Mouse (Mus musculus) kidney, postnatal 0 days (tissue): ENCODE measurements around the gene Adamts15. TPM values are rescaled to one million over a fixed set of nuclear protein-coding genes. Genes with fewer than 3 reads are reported as not detected.

Experiments used
- ATAC-seq: fragments of 200-750 bp; cut with Nextera tagmentation; replicated peaks from 2 replicates; pipeline ENCODE4 v1.8.0; 2017; ENCODE audit warnings: low read depth, moderate number of reproducible peaks, moderate TSS enrichment, moderate library complexity; ENCODE audit not compliant: low FRiP score
- DNase-seq: peaks from one replicate; pipeline ENCODE4 v3.0.0-alpha.2; 2016; ENCODE audit warnings: low spot score
- H3K27ac ChIP-seq: fragments of 300-500 bp; sonication (generic); 2 replicates; pipeline ENCODE4 v1.5.1; 2014; ENCODE audit warnings: mild to moderate bottlenecking
- H3K27me3 ChIP-seq: fragments of 300-500 bp; sonication (generic); 2 replicates; pipeline ENCODE4 v1.6.1; 2014; ENCODE audit warnings: low read length, mixed read lengths; ENCODE audit not compliant: insufficient read depth
- H3K36me3 ChIP-seq: fragments of 300-500 bp; sonication (generic); 2 replicates; pipeline ENCODE4 v1.6.1; 2014; ENCODE audit warnings: low read length, mixed read lengths; ENCODE audit not compliant: insufficient read depth
- H3K4me1 ChIP-seq: fragments of 300-500 bp; sonication (generic); replicated peaks from 2 replicates; pipeline ENCODE4 v1.6.1; 2014; ENCODE audit warnings: antibody characterized with exemption, low read length, mixed read lengths; ENCODE audit not compliant: insufficient read depth
- H3K4me2 ChIP-seq: fragments of 300-500 bp; sonication (generic); 2 replicates; pipeline ENCODE4 v1.6.1; 2014; ENCODE audit warnings: mild to moderate bottlenecking, low read length, moderate library complexity, mixed read lengths
- H3K4me3 ChIP-seq: fragments of 300-500 bp; sonication (generic); replicated peaks from 2 replicates; pipeline ENCODE4 v1.5.1; 2014; ENCODE audit warnings: low read depth, low read length
- H3K9ac ChIP-seq: fragments of 300-500 bp; sonication (generic); 2 replicates; pipeline ENCODE4 v1.6.1; 2014; ENCODE audit warnings: low read depth, low read length
- H3K9me3 ChIP-seq: fragments of 300-500 bp; sonication (generic); replicated peaks from 2 replicates; pipeline ENCODE4 v1.6.1; 2016; ENCODE audit warnings: low read length, inconsistent platforms, mixed read lengths
- CTCF ChIP-seq: IDR thresholded peaks from 2 replicates; pipeline ENCODE4 v1.5.1; 2016; ENCODE audit warnings: antibody characterized with exemption, low read depth, mild to moderate bottlenecking, moderate library complexity
- WGBS: fragments of 180-500 bp; shearing (Covaris S2); extraction: QIAGEN DNeasy Blood & Tissue Kit; methylation state at CpG from one replicate; pipeline ENCODE4 v1.1.7; 2014; 5-methylcytosine and 5-hydroxymethylcytosine counted together
- polyA plus RNA-seq: library from polyadenylated mRNA; unstranded; fragments of >200 nt; fragmentation: Nextera tagmentation; extraction: Ambion mirVana; gene quantifications from 2 replicates; pipeline ENCODE4 v1.2.1, GENCODE M21; 2015

Adamts15 gene
- polyA plus RNA-seq, 1 experiment from 2014 or later, result 4.9 TPM

DNA sequence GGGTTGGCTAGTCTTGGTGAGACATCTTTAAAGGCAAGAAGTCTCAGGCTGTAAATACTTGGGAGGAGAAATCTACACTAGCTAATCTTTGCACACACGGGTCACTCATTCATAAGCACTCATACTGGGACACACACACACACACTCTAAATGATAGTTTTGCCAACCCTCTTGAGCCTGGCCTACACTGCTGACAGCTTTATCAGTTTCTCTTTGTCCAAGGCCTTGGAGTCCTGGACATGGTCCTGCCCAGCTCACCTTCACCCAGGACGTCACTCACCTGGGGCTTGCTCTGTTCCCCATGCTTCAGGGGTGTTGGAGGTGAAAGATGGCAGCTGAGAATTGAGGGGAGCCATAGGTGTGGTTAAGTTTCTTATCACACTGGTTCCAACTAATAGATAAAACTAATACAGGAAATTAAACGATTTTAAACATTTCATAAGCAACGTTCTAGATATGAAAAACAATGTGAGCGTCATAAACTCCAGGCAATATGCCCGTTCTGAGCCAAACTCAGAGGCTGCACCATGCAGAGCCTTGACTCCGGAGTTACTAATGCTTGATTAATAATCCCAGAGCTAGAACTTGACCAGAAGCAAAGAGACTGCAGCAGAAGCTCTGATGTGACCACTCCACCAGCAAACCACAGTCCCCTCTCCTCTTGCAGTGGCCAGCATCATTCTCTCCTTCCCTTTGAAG lies 42.9 kb downstream of the Adamts15 start:
- Histone ChIP-seq H3K27ac (no peak overlapping the region), H3K4me1 (no peaks in the 10 kb centered on the region)
- no peak for ATAC-seq

GRCm38 (mm10) chr9:30876552-30876951 lies 45.7 kb downstream of the Adamts15 start:
- no peak overlapping the region for H3K27ac ChIP-seq
- no peaks in the 10 kb centered on the region for H3K4me1 ChIP-seq
- no peak for ATAC-seq
- no peak for TF ChIP-seq CTCF
- H3K4me2 ChIP-seq, result no peak overlapping the region
- 59% methylated on average over 3 of the region's 3 CpGs for WGBS
- no peaks in the 10 kb centered on the region for H3K36me3 ChIP-seq
- no peak overlapping the region for H3K9ac ChIP-seq
- H3K27me3 ChIP-seq, result no peaks in the 10 kb centered on the region
- no peak for DNase-seq
- H3K9me3 ChIP-seq, result no peaks in the 10 kb centered on the region
- no peak overlapping the region for H3K4me3 ChIP-seq

More for the DNA sequence above, 42.9 kb downstream of the Adamts15 start:
- no peak overlapping the region for H3K9ac ChIP-seq
- DNase-seq, result no peak
- no peaks in the 10 kb centered on the region for H3K27me3 ChIP-seq
- 84% methylated on average over 7 of the region's 7 CpGs for WGBS
- TF ChIP-seq CTCF, result no peak
- H3K36me3 ChIP-seq, result no peaks in the 10 kb centered on the region
- no peak overlapping the region for H3K4me2 ChIP-seq
- H3K4me3 ChIP-seq, result no peak overlapping the region
- no peaks in the 10 kb centered on the region for H3K9me3 ChIP-seq

DNA sequence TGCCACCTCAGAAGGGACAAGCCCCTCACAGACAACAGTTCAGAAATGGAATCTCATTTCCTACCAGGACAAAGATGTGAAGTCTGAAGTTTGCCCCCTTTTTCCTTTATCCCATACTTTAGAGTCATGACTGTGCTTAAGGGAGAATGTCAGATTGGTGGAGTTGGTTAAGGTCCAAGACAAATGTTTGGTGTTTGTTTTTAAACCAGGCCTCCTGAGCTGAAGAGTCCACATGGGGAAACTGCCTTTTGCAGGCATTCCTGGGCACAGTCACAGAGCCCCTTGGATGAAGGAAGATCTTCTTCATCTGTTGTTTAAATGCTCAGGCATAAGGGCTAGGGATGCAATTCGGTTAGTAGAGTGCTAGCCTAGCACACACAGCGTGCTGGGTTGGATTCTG lies 66.4 kb downstream of the Adamts15 start:
- Histone ChIP-seq H3K4me2 (no peak overlapping the region), H3K36me3 (no peaks in the 10 kb centered on the region), H3K9me3 (no peaks in the 10 kb centered on the region), H3K9ac (no peak overlapping the region), H3K4me1 (no peaks in the 10 kb centered on the region), H3K4me3 (no peak overlapping the region), H3K27me3 (no peaks in the 10 kb centered on the region), H3K27ac (no peak overlapping the region)
- WGBS, result 59% methylated on average over 2 of the region's 2 CpGs
- TF ChIP-seq CTCF, result no peak
- DNase-seq (no peak), ATAC-seq (no peak)

DNA sequence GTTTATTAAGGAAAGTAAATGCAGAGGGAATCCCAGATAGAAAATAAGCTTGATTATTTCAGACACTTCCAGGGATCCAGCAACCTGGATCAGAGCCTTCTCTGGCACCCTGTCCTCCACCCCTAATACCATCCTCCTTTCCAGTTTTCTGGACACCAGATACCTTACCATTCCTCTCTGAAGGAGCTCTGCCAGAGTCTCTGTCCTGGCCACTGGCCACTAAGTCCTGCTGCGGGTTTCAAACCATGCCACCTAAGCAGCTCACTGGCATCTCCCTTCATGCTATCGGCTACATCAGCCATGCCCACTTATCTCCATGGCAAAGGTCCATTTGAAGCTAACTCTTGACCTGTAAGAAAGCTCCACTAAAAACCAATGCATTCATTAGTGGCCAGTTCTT lies 70.4 kb downstream of the Adamts15 start:
- Histone ChIP-seq H3K27me3 (no peaks in the 10 kb centered on the region), H3K4me3 (no peak overlapping the region), H3K9me3 (no peaks in the 10 kb centered on the region), H3K9ac (no peak overlapping the region), H3K4me2 (no peak overlapping the region), H3K27ac (no peak overlapping the region), H3K4me1 (no peaks in the 10 kb centered on the region), H3K36me3 (no peaks in the 10 kb centered on the region)
- ATAC-seq (no peak), DNase-seq (no peak)
- TF ChIP-seq CTCF, result no peak
- WGBS, result 92% methylated on average over 2 of the region's 2 CpGs

DNA sequence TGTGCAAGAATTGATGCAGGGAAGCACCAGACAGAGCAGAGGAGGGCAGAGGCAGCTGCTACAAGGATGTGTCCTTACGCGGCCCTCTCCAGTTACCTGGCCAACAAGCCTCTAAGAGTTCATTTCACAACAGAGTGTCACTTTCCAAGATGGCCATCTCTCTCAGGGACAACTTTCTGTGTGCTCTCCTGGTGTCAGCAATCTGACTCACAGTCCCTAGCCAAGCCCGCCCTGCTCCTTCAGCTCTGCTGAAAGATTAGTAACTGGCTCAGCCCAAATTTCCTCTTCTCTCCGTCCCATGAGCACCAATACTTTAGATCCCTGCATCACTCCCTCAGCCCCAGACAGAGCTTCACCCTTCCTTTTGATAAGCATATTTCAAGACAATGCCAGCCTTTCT lies 72.3 kb downstream of the Adamts15 start:
- Histone ChIP-seq H3K27me3 (no peaks in the 10 kb centered on the region), H3K9me3 (no peaks in the 10 kb centered on the region), H3K4me1 (no peaks in the 10 kb centered on the region), H3K9ac (no peak overlapping the region), H3K36me3 (no peaks in the 10 kb centered on the region), H3K4me3 (no peak overlapping the region), H3K27ac (no peak overlapping the region), H3K4me2 (no peak overlapping the region)
- TF ChIP-seq CTCF, result no peak
- no peak for ATAC-seq
- WGBS, result 62% methylated on average over 4 of the region's 4 CpGs
- DNase-seq, result no peak

DNA sequence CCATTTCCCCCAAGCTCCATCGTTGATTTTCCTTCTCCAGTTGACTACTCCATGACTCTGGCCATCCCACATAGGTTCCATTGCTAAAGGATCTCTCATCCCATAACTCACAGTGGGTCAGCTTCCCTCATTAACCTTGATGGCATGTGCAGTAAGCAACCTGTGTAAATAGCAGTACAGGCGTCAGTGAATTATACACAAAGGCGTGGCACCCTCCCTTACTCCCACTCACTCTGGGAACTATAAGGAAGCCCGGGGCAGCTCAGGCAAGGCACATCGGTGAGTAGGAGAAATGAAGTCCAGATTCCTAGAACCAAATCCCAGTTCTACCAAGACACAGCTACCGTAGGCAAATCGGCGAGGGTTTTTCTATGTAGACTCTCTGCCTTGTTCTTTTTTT lies 72.8 kb downstream of the Adamts15 start:
- H3K36me3 ChIP-seq, result no peaks in the 10 kb centered on the region
- no peak for ATAC-seq
- WGBS, result 49% methylated on average over 8 of the region's 8 CpGs
- H3K4me3 ChIP-seq, result no peak overlapping the region
- H3K9me3 ChIP-seq, result no peaks in the 10 kb centered on the region
- H3K27ac ChIP-seq, result no peak overlapping the region
- H3K4me1 ChIP-seq, result no peaks in the 10 kb centered on the region
- DNase-seq, result no peak
- H3K9ac ChIP-seq, result no peak overlapping the region
- H3K27me3 ChIP-seq, result no peaks in the 10 kb centered on the region
- H3K4me2 ChIP-seq, result no peak overlapping the region
- no peak for TF ChIP-seq CTCF

Other genes with a start within 250 kb of the Adamts15 start
- 0.66 and 0.80 TPM in 2 replicates for gene Adamts8, start 20.1 kb upstream of the Adamts15 start, polyA plus RNA-seq
- gene Zbtb44, start 108.2 kb upstream of the Adamts15 start, polyA plus RNA-seq, result 8.3 and 9.8 TPM in 2 replicates
- 45.9 and 50.8 TPM in 2 replicates for gene St14, start 209.4 kb upstream of the Adamts15 start, polyA plus RNA-seq